Mouse (Mus musculus): ENCODE data around the gene Znrd1as.

The Znrd1as gene

DNA sequence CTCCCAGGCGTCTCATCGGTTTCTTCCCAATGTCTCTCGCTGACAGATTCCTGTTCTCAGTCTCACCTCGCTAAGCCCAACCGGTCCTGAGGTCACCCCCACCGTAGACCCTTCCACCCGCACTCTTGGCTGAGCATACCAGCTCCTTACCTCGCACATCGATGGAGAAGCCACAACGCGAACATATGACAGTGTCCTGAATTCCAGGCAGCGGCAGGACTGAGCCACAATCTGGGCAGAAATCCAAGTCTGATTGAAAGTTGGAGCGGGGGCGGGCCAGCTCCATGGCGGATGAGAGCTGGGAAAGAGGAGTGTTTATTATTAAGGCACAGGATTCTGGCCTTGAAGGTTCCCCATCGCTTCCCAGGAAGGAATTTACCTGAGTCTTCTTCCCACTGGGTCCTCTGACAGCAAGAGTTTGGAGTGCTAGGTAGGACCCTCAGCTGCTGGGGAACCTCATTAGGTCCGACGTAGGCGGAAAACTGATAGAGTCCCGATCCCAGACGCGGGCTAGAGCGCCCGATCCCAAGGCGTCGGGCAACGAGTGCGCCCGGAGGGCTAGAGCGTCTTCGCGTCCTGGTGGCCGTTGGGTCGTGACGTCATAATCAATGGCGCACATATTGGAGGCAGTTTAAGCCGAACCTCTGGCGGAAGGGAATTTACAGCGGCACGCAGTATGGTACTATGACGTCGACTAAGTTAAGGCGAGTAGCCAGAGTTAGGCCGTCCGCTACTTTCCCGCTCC, at the start of gene Znrd1as, which contains the start of gene Znrd1:
Gene Znrd1as (plus strand): TSS at position 594 of the 745 bp plus-strand sequence.
Gene Znrd1 (minus strand): TSS at position 561 of the 745 bp plus-strand sequence.
- peak; percentile 93 for DNase-seq (ENCODE audit: low spot score)

DNA sequence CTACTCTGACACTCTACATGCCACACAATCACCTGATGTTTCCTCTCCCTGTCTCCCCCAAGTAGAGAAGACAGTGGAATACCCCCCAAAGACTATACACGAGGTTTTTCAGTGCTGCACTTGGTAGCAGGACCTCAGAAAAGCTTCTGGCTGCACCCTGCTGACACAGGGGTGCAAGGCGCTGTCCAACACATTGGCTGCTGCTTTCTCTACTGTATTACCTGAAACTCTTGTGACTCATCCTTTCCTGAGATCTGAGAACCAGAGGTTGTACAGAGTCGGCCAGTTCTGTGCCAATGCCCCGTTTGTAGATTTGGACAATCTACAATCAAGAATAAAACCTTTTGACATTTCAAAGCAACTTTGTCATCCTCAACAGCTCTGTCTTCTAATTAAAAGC, 48.6 kb upstream of the Znrd1as start:
- no peak for DNase-seq (ENCODE audit: low spot score)

DNA sequence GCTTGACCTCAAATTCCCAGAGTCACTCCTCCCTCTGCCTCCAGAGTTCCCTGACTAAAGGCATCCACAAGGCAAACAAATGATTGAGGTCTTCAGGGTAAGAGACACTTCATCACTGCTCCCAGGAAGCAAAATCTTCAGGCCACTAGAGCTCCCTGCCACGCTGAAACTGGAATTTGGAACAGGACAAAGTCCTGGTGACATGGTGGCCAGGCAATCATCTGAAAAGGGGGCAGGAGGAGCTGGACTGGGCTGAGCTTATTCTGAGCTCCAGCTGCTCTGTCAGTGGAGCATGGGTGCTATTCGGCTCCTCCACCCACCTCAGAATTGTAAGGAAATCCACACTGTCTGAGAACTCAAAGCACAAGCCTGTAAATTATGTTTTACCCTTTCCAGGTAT, 46.4 kb upstream of the Znrd1as start:
- no peak for DNase-seq (ENCODE audit: low spot score)

DNA sequence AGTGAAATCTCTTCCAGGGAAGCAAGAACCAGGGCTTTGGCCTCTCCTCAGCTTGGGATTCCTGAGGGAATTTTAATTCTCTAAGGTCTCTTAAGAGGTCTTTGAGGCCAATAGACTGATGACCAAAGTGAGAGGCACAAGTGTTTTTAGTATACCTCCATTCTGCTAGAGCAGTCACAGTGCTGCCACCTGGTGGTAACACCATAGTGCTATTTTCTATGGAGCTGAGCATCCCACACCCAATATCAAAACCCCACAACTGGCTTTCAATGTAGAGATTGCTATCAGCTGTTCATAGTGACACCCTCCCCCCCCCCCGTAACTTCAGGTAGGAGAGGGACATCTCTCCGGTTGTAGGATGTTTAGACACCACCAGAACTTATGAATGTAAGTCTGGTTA, 44.3 kb upstream of the Znrd1as start:
- peak; percentile 64 for DNase-seq (ENCODE audit: low spot score)

DNA sequence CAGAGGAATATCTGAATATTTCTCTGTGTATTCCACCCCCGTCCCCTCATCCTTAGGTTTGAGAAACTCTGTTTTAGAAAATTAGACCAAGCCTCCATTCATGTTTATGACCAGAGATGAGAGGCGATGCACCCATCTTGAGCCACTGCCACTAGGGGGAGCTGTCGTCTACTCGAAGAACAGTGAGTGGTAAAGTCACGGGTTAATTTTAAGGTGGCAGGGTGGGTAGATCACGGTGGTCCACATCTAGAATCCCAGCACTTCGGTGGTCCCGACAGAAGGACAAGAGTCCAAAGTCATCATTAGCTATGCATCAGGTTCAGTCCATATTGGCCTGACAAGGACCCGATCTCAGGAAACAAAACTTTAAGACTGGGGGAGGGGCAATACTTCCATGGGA, 43.3 kb upstream of the Znrd1as start:
- DNase-seq (ENCODE audit: low spot score) = peak; percentile 48

DNA sequence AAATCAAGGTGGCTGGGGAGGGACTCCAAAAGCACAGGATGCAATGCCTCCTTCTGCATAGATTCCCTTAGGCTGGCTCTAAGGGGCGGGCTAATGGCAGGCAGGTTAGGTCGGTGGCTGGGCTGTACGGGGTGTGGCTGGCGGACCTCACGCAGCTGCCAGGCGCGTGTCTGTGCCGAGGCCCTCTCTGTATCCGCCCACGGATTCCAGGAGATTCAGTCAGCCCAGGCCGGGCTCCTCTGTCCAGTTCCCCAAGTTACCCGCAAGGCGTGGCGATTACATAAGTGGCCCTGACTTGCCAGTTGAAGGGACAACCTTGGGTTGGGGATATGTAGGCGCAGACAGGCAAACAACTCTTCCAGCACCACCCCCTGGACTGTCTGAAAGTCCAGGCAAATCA, 38.2 kb upstream of the Znrd1as start:
- DNase-seq (ENCODE audit: low spot score) = no peak

DNA sequence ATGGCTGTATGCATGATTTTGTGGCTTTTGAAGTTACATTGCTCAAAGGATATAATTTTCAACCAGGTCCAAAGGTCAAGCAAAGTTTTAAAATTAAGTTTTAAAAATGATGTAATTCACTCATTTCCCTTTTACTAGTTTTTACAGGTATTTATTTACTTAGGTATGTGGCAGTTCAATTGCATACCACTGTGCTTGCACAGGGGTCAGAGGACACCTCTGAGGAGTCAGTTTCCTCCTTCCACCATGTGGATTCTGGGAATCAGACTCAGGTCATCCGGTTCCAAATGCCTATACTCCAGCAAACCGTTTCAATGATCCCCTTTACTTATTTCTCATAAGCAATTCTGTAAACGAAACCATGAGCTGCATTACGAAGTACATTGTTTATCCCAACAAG, 35.7 kb upstream of the Znrd1as start:
- DNase-seq (ENCODE audit: low spot score) = no peak

DNA sequence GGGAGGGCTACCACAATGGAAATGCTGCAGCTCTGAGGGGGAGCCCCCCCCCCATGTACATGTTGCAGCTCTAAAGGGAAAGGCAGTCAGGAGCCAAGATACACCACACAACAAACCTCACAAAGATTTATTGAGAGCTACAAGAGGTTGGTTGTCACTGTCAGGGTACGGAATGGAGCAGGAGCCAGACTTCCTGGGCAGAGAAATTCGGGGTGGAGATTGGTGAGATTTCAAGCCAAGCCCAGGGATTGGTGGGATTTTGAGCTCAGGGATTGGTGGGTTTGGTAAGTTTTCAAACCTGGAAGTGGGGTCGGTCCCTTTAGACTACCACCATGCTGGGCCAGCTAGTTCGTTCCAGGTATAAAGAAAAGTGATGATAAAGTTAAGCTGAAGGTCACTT, 34.9 kb upstream of the Znrd1as start:
- DNase-seq (ENCODE audit: low spot score) = no peak

DNA sequence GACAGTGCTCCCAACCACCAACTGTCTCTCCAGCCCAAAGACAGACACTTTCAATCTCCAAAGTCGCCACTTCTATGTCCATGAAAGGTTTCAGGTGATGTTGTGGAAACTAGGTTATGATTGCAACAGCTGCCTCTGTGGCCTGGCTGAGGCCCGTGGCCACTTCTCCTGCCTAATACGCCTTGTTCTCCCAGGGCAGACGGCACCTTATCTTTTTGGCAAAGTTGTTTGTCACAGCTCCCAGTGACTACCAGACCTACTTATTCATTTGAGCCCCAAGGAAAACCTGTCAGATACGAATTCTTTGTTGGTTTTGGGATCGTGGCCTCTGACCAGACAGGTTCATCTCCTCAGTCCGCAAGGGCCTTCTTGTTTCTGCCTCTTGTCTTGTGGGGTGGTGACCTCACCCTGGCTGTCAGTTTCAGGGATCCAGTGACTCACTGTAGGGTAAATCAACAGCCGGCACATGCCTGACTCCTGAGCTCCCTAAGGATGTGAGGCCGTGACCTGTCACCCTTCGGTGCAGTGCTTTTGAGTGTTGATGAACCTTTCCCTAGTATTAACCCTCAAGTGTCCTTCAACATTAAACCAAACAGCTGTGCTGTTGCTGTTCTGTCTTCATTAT, 30.8 kb upstream of the Znrd1as start:
- DNase-seq (ENCODE audit: low spot score) = no peak

DNA sequence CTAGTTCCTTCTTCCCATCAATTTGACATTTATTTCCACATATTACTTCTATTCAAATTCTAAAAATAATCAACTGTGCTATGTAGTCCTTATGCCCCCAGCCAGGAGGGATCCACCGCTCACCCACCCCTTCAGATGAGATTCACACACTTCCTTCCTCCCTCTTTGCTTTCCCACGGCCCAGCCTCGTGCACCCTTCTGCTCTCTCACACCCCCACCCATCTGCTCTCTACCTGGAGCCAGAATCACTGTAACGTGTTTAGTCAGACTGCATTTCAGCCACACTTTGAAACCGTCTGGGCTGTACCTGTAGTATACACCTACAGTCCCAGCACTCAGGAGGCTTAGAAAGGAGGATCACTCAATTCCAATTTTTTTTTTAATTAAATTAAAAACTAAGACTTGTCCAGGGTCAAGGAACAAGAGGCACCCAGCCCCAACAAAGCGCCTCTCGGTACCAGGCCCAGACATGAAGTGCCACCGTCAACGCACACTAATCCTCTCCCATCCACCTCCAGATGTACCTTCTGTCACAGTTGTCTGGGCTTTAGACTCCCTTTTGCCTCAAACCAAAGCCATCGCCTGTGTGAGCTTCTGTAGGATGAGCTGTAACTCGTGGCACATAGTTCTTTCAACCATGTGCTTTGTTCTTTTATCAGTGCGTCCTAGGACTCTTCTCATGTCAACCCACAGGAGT, 29.0 kb upstream of the Znrd1as start:
- no peak for DNase-seq (ENCODE audit: low spot score)

DNA sequence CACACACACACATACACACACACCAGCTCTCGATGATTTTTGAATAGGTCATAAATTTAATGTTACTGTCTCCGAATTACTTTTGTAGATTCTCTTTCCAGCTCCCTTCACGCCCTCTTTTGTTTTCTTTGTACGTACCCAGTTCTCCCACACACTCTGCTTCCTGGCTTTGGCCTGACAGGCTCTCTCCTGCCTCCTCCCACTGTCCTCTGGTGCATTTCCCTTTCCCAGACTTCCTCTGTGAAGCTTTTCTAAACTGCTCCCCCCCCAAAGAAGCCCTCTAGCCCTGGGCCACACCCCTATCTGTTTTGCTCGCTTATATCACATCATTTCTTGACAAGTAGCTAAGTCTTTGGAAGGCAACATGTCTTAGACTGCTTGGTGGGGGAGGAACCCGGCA, 28.2 kb upstream of the Znrd1as start:
- no peak for DNase-seq (ENCODE audit: low spot score)

DNA sequence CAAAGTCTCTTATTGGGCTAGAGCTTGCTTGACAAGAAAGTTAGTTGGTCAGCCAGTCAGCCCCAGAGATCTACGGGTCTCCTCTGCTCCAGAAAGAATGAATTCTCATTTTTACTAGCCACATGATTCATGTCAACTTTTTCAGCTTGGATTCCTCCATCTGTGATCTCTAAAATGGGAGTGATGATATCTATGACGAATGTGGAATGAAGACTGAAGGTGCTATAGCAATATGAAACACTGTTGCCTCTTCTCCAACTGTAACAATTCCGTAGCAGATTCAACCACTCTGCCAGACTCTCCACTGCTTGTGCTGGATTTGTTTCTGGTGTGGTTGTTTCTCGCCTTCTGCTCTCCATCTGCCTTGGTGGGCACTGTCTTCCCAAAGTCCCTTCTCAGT, 27.3 kb upstream of the Znrd1as start:
- DNase-seq (ENCODE audit: low spot score) = no peak

DNA sequence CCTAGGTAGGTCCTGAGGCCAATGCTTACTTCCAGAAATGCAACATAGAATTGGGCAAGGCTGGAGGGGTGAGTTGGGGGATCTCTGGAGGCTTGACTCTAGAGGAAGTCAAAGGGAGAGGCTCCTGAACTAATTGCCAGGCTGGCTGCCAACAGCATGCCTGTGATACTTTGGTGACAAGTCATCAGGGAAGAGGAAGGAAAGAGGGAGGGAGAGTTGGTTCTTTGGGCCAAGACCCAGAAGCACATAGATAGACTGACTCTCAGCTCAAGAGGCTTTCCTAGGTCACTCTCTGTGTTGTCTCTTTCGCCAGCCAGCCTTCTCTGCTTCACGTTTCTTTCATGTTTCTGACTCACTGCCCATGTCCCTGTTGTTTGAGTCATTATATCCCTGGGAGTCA, 26.6 kb upstream of the Znrd1as start:
- DNase-seq (ENCODE audit: low spot score) = no peak

DNA sequence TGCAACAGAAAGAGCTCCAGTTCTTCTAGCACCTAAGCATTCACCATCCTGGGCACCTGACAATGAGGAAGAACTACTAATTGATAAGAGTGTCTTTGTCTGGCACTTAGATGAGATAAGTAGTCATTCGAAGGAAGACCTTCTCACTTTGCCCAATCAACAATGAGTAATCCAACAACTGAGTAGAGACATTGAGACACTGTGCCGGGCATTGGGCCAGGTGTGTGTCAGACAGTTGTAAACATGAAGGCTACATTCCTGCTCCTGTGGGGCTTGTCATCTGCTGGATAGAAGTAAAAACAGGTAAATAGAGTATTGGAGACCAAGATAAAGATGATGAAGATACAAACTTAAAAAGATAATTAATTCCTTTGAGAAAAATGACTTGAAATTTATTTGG, 20.3 kb upstream of the Znrd1as start:
- DNase-seq (ENCODE audit: low spot score) = no peak

DNA sequence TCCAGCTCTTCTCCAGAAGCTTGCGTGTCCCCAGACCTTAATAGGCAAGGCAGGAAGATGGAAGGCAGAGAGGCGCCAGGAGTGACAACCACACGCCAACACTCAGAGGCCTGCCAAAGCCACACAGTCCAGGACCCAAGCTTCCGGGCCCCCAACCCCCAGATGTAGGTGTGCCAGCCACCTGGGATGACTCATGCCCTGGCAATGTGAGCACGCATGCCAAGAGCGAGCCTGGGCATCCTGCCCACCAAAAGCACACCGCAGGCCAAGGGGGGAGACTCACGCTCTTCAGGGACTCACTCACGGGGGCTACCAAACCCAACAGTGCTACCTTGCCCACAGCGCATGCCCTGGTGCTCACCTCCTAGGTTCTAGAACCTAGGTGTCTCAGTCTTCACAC, 16.0 kb upstream of the Znrd1as start:
- DNase-seq (ENCODE audit: low spot score) = peak; percentile 47

DNA sequence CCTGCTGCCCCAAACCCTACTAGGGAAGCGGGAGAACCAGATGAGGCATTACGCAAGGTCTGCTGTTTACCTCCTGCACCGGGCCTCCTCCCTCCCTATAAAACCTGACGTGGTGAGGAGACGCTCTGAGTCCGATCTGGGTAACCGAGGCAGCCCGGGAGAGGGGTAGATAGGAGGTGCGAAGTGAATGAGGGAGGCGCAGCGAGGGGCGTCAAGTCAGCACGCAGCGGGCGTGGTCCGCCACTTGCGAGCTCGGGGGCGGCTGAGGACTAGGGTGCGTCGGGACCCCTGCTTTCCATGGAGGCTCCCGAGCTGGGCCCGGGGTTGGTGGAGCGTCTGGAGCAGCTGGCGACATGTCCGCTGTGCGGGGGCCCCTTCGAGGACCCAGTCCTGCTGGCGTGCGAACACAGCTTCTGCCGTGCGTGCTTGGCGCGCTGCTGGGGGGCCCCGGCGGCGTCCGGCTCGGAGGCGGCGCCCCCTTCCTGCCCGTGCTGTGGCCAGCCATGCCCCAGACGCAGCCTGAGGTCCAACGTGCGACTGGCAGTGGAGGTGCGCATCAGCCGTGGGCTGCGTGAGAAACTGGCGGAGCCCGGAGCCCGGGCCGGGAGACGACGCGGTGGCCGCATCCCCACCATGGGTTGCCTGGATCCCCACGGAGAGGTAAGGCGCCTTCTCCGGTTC, 15.5 kb upstream of the Znrd1as start, which contains the start of gene Rnf39:
Gene Rnf39 (plus strand): TSS at position 128 of the 681 bp plus-strand sequence.
- no peak for DNase-seq (ENCODE audit: low spot score)

DNA sequence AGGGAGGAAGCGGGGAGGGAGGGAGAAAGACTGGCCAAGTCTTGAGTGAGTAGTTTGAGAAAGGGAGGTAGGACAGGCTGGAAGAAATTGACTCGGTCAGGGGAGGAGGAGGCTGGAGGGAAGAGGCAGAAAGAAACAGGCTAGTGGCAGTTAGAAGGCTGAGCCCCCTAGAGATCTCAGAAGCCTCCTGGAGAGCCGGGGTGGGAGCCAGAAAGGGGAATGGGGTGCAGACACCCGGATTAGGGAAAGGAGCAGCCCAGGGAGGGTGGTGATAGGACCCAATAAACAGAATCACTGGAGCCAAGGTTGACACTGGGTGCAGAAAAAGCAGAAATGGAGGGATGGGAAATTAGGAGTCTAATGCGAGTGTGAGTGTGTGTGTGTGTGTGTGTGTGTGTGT, 14.7 kb upstream of the Znrd1as start:
- DNase-seq (ENCODE audit: low spot score) = no peak

DNA sequence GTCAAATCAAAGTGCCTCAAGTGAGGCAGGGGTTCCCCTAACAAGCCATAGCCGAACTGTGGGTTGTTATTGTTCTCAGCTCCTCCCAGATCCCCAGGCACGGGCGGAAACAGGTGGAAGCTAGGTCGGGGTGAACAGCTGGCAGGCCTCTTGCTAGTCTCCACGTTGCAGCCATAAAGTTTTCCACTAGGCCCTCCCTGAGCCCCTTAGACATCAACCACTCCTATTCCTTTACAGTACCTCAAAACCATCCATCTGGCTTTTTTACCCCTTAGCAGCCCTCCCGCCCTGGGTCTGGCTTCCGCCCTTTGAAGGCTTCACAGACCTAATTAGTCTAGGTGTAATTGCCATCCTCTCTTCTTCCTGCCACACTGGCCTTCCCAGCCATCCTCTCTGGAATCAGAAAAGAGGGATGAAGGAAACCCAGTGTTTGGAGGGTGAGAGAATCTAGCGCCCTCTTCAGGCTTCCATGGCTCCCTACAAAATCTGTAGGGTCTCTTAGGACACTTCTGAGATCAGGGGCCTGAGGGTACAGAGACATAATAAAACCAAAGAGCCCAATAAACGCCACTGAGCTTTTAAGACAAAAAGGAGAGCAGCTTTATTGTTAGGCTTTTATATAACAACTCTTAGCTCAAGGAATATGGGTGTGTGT, 14.1 kb upstream of the Znrd1as start:
- no peak for DNase-seq (ENCODE audit: low spot score)

DNA sequence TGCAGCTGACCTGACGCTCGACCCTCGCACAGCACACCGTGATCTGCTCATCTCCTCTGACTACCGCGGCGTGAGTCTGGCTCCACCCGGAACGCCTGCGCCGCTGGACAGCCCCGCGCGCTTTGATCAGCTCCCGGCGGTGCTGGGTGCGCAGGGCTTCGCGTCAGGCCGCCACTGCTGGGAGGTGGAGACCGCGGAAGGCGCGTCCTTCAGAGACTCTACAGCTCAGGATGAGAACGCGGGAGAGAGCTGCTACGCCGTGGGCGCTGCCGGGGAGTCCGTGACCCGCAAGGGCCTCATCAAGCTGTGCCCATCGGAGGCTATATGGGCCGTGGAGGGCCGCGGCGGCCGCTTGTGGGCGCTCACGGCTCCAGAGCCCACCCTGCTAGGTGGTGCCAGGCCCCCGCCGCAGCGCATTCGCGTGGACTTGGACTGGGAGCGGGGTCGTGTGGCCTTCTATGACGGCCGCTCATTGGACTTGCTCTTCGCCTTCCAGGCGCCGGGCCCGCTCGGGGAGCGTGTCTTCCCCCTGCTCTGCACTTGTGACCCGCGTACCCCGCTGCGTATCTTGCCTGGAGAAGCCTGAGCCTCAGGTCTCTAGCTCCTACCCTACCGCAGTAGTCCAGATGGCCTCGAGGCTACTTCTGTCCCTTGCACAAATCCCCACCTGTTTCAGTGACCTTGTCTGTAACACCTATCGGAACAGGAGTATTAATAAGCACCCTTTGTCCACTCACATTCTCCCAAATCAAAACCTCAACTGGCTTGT, 11.2 kb upstream of the Znrd1as start:
- no peak for DNase-seq (ENCODE audit: low spot score)

DNA sequence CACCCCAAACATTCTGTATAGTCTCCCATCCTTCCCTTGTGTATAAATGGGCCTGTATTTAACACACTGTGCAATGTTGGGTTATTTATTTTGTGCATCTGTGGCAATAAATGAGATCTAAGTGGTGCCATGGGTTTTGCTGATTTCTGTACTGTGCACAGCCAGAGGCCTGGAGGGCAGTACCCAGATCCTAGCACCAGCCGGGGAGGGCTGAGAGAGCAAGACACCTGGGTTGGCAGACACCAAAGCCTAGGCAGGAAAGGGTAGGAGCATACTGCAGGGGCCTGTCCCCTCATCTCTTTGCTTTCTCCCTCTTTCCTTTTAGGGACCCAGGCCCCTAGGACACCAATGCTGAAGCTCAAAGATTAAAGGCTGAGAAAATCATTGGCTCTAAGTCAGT, 10.1 kb upstream of the Znrd1as start:
- no peak for DNase-seq (ENCODE audit: low spot score)

DNA sequence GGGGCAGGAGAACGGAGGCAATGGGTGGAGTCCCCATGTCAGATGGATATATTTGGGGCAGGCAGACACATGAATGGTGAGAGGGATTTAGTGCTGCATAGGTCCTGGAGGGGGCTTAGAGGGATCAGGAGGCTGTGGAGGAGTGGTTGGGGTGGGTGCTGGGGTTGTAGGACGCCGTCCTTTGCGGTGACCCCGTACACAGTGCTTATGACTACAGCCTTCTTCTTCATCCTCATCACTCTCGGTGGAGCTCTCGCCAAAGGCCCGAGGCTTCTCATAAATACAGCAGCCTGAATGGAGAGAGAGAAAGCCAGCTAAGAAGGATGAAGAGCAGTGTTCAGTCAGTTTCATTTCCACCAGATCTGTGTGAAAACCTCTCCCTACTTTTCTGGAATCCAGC, 9.1 kb upstream of the Znrd1as start:
- no peak for DNase-seq (ENCODE audit: low spot score)
